Mouse (Mus musculus) spleen, adult 2 months (tissue): ENCODE data around the gene Rtl6.

ENCODE experiments used
- CTCF ChIP-seq: fragments of 200-500 bp; IDR thresholded peaks from 2 replicates; pipeline ENCODE4 v1.5.1; 2011; ENCODE audit warnings: mild to moderate bottlenecking, inconsistent platforms; ENCODE audit not compliant: insufficient read depth, insufficient read length, insufficient replicate concordance; ENCODE audit errors: extremely low read depth
- POLR2A ChIP-seq: fragments of 200-500 bp; IDR thresholded peaks from 2 replicates; pipeline ENCODE4 v1.6.1; 2011; ENCODE audit warnings: low read depth, low read length, inconsistent platforms

- TF ChIP-seq CTCF (no peak), POLR2A (no peak)
These were observed 34.6 kb upstream of the Rtl6 start for GRCm38 (mm10) chr15:84592240-84592639.
